Mouse (Mus musculus): ENCODE results near the gene Myl9. TPM values are rescaled to one million over a fixed set of nuclear protein-coding genes. Genes with fewer than 3 reads are reported as not detected.

The Myl9 gene
- polyA plus RNA-seq, 1 experiment from 2014 or later = 578 TPM

DNA sequence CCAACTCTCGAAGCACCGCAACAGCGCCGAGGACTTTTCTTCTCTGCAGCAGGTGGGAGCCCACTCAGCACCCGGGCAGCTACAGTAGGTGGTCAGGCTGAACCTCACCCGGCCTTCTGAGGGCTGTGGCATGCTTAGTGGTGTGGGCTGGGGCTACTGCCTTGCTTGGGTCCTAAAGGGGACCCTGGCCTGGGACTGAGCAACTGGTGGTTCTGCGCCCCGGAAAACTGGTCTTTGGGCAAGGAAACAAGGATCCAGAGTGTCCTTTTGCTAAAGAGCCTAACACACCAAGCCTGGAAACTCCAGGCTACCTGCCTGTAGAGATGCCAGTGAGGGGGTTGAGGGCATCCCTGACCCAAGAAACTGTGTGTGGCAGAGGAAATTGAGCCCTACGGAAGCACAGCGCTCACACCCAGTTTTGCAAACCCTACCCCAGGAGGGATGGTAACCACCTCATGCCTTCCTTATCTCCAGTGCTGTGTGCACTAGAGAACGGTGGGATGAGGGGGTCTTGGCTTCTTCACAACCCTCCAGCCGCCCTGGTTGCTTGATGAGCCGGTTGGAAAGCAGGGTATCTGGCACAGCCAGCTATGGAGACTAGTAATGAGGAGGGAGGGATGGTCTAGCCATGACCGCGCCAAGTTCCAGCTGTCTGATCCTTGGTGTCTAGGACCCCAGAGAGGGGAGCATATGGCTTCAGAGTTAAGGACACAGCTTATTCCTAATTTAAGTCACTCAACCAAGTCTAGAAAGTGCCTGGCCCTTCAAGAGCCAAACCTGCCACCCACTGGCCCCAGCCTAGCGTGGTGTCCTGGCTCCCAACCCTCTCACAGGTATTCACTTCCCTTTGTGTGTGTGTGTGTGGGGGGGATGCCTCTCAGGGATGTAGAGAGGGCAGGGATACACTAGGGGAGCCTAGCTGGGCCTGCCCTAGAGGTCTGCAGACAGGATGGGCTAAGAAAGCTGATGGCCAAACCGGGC lies 525 bp downstream of the Myl9 start:
- H3K36me3 ChIP-seq (ENCODE audit: insufficient read depth, low read length) = no peaks in the 10 kb centered on the region
- 34% methylated on average over 17 of the region's 17 CpGs for WGBS
- H3K4me3 ChIP-seq (ENCODE audit: low read length) = peak overlapping the region; percentile 51
- H3K4me1 ChIP-seq (ENCODE audit: insufficient read depth, low read length) = peaks cover 40% of the 10 kb centered on the region
- peak overlapping the region; percentile 71 for H3K9ac ChIP-seq (replicated peaks; ENCODE audit: low read length)
- no peaks in the 10 kb centered on the region for H3K27me3 ChIP-seq (ENCODE audit: insufficient read depth, low read length)
- peak overlapping the region; percentile 66 for H3K4me2 ChIP-seq (replicated peaks; ENCODE audit: low read depth, low read length)
- H3K27ac ChIP-seq (ENCODE audit: low read length) = peak overlapping the region; percentile 94
- peak; percentile 62; the same call in 1 of the 2 replicates for ATAC-seq (ENCODE audit: low FRiP score, low TSS enrichment)
- H3K9me3 ChIP-seq (ENCODE audit: low read length) = no peaks in the 10 kb centered on the region

DNA sequence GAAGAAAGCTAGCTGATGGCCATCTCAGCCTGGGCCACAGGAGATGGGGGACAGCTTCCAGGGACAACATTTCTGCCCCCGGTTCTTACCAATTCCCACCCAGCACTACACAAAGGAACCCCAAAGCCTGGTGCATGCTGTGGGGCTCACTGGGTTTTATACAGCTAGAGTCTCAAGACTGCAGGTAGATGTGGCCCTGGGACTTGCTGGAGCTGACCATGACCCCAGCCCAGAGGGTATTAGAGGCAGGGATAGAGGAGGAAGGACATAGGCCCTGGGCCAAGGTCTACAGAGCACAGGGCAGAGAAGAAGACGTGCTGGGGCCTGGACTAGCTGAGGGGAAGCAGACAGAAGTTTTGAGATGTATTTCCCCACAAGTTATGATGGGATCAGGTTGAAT lies 1.7 kb downstream of the Myl9 start:
- WGBS = 71% methylated on average over 2 of the region's 2 CpGs
- H3K9me3 ChIP-seq (ENCODE audit: low read length) = no peaks in the 10 kb centered on the region
- no peak overlapping the region for H3K27ac ChIP-seq (ENCODE audit: low read length)
- H3K27me3 ChIP-seq (ENCODE audit: insufficient read depth, low read length) = no peaks in the 10 kb centered on the region
- peak overlapping the region; percentile 23 for H3K4me3 ChIP-seq (ENCODE audit: low read length)
- H3K4me2 ChIP-seq (replicated peaks; ENCODE audit: low read depth, low read length) = peak overlapping the region; percentile 30
- ATAC-seq (ENCODE audit: low FRiP score, low TSS enrichment) = no peak
- H3K9ac ChIP-seq (replicated peaks; ENCODE audit: low read length) = 0 out of 2 replicates have a peak overlapping the region, but pooled peaks have one; percentile 3
- H3K4me1 ChIP-seq (ENCODE audit: insufficient read depth, low read length) = peaks cover 42% of the 10 kb centered on the region
- no peaks in the 10 kb centered on the region for H3K36me3 ChIP-seq (ENCODE audit: insufficient read depth, low read length)

DNA sequence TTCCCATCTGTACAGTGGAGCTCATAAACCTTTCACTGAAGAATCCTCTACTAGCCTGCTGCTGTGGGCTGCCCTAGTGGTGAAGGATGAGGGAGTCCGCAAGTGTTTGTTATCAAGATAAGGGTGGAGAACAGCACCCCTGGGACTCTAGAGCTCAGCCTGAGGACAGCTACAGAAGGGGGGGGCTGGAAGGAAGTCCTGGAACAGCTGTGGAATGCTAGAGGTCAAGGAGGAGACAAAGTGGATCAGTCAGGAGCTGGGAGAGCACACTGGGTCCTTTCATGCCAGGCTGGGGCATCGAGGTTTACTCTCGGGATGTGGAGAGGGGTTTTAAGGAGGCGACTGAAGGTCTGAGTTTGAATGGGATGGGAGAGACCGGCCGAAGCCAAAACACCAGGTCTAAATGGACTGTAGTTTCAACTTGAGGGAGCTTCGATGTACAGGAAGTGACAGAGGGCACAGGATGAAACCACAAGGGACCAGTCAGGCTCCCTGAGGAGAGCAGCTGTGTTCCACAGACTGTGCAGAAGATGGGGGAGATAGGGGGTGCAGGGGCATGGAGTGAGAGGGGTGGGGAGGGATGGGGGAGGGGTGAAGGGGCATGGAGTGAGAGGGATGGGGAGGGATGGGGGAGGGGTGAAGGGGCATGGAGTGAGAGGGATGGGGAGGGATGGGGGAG lies 2.2 kb downstream of the Myl9 start:
- Histone ChIP-seq H3K36me3 (ENCODE audit: insufficient read depth, low read length) (no peaks in the 10 kb centered on the region), H3K4me3 (ENCODE audit: low read length) (peak overlapping the region; percentile 23), H3K4me1 (ENCODE audit: insufficient read depth, low read length) (peaks cover 42% of the 10 kb centered on the region), H3K27me3 (ENCODE audit: insufficient read depth, low read length) (no peaks in the 10 kb centered on the region), H3K9ac (replicated peaks; ENCODE audit: low read length) (0 out of 2 replicates have a peak overlapping the region, but pooled peaks have one; percentile 5), H3K9me3 (ENCODE audit: low read length) (no peaks in the 10 kb centered on the region), H3K27ac (ENCODE audit: low read length) (0 out of 2 replicates have a peak overlapping the region, but pooled peaks have one; percentile 12), H3K4me2 (replicated peaks; ENCODE audit: low read depth, low read length) (peak overlapping the region; percentile 30)
- 50% methylated on average over 7 of the region's 7 CpGs for WGBS
- no peak for ATAC-seq (ENCODE audit: low FRiP score, low TSS enrichment)

DNA sequence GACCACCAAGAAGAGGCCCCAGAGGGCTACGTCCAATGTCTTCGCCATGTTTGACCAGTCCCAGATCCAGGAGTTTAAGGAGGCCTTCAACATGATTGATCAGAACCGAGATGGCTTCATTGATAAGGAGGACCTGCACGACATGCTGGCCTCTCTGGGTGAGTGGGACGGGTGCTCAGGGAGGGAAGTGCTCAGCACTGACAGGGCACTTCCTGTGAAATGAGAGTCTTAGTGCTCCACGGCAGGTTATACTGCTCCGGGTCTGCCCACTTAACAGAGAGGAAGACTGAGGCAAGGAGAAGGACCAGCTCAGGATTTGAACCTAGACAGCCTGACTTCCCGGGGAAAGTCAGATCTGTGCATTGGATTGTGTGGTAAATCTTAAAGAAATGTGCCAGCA lies 3.4 kb downstream of the Myl9 start:
- H3K9me3 ChIP-seq (ENCODE audit: low read length) = no peaks in the 10 kb centered on the region
- H3K4me1 ChIP-seq (ENCODE audit: insufficient read depth, low read length) = peaks cover 42% of the 10 kb centered on the region
- no peaks in the 10 kb centered on the region for H3K36me3 ChIP-seq (ENCODE audit: insufficient read depth, low read length)
- no peaks in the 10 kb centered on the region for H3K27me3 ChIP-seq (ENCODE audit: insufficient read depth, low read length)
- no peak overlapping the region for H3K4me3 ChIP-seq (ENCODE audit: low read length)
- no peak for ATAC-seq (ENCODE audit: low FRiP score, low TSS enrichment)
- no peak overlapping the region; the same call in 1 of the 2 replicates for H3K4me2 ChIP-seq (replicated peaks; ENCODE audit: low read depth, low read length)
- WGBS = 79% methylated on average over 8 of the region's 8 CpGs
- H3K27ac ChIP-seq (ENCODE audit: low read length) = no peak overlapping the region
- H3K9ac ChIP-seq (replicated peaks; ENCODE audit: low read length) = no peak overlapping the region

DNA sequence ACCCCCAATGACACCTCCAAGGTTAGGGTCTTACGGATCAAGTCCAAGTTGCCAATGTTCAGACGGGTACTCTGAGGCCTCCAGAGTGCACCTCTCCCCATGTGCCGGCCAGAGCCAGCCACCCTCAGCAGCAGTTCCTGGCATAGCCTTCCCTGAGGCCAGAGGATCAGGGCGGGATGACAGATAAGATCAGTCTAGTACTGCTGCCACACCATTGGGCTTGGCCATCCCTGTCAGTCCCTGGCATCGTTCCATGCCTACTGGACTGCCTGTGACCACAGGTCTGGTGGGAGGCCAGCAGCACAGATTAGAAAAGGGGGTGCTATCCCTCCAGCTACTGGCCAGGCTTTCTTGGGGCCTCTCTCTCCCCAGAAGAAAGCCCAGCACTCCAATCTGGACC lies 3.8 kb downstream of the Myl9 start:
- Histone ChIP-seq H3K27ac (ENCODE audit: low read length) (no peak overlapping the region), H3K9me3 (ENCODE audit: low read length) (no peaks in the 10 kb centered on the region), H3K36me3 (ENCODE audit: insufficient read depth, low read length) (no peaks in the 10 kb centered on the region), H3K27me3 (ENCODE audit: insufficient read depth, low read length) (no peaks in the 10 kb centered on the region), H3K4me3 (ENCODE audit: low read length) (no peak overlapping the region), H3K9ac (replicated peaks; ENCODE audit: low read length) (no peak overlapping the region), H3K4me2 (replicated peaks; ENCODE audit: low read depth, low read length) (no peak overlapping the region; the same call in 1 of the 2 replicates), H3K4me1 (ENCODE audit: insufficient read depth, low read length) (peaks cover 40% of the 10 kb centered on the region)
- WGBS = 75% methylated on average over 5 of the region's 5 CpGs
- no peak for ATAC-seq (ENCODE audit: low FRiP score, low TSS enrichment)

DNA sequence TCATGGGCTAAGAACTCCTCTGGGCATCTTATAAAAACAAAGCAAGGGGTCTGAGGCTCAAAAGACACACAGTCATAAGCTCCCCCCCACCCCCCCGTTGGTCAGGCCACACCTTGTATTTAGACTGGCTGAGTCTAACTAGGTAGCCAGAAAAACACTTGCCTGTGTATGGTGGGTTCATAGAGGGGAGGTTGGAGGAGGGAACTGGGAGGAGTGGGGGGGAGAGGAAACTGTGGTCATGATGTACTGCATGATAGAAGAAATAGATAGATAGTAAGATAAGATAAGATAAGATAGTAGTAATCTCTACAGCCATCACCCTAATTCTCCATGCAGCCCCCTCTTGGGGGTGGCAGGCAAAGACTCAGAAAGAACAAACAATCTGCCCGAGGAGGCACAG lies 4.3 kb downstream of the Myl9 start:
- Histone ChIP-seq H3K9ac (replicated peaks; ENCODE audit: low read length) (no peak overlapping the region), H3K27me3 (ENCODE audit: insufficient read depth, low read length) (no peaks in the 10 kb centered on the region), H3K4me2 (replicated peaks; ENCODE audit: low read depth, low read length) (no peak overlapping the region), H3K4me3 (ENCODE audit: low read length) (no peak overlapping the region), H3K4me1 (ENCODE audit: insufficient read depth, low read length) (peaks cover 35% of the 10 kb centered on the region), H3K9me3 (ENCODE audit: low read length) (no peaks in the 10 kb centered on the region), H3K27ac (ENCODE audit: low read length) (no peak overlapping the region), H3K36me3 (ENCODE audit: insufficient read depth, low read length) (no peaks in the 10 kb centered on the region)
- whole genome bisulfite sequencing = 44% methylated on average over 2 of the region's 2 CpGs
- ATAC-seq (ENCODE audit: low FRiP score, low TSS enrichment) = no peak

DNA sequence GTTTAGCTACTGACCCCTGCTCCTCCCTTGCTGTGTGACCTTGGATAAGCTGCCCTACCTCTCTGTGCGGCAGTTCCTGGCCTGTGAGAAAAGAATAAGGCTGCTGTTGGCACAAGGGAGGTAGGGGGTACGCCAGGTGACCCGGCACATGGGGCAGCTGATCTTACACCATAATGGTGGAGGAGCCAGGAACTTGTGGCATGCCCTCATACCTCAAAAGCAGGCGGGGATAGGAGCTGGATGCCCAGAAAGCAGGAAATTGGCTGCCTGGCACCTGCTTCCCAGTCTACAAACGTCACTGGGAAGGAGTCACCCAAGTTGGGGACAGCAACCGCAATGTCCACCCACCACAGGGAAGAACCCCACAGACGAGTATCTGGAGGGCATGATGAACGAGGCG lies 4.9 kb downstream of the Myl9 start:
- H3K4me3 ChIP-seq (ENCODE audit: low read length) = no peak overlapping the region

DNA sequence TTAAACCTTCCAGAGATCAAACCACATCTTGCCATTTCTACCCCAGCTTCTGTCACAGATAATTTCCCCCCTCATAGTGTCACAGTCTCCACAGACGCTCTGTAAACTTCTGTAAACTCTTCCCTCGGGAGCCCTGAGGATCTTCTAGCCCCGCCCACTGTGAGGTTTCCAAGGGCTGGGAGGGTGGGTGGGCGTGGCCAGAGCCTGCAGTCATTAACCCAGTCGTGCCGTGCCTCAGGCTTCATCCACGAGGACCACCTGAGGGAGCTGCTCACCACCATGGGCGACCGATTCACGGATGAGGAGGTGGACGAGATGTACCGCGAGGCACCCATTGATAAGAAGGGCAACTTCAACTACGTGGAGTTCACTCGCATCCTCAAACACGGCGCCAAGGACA lies 5.5 kb downstream of the Myl9 start:
- ATAC-seq (ENCODE audit: low FRiP score, low TSS enrichment) = peak; percentile 39; the same call in 1 of the 2 replicates
- Histone ChIP-seq H3K27me3 (ENCODE audit: insufficient read depth, low read length) (no peaks in the 10 kb centered on the region), H3K4me1 (ENCODE audit: insufficient read depth, low read length) (peaks cover 23% of the 10 kb centered on the region), H3K9me3 (ENCODE audit: low read length) (no peaks in the 10 kb centered on the region), H3K9ac (replicated peaks; ENCODE audit: low read length) (no peak overlapping the region), H3K4me2 (replicated peaks; ENCODE audit: low read depth, low read length) (peak overlapping the region; percentile 29), H3K4me3 (ENCODE audit: low read length) (no peak overlapping the region), H3K36me3 (ENCODE audit: insufficient read depth, low read length) (no peaks in the 10 kb centered on the region), H3K27ac (ENCODE audit: low read length) (no peak overlapping the region)
- WGBS = 18% methylated on average over 17 of the region's 17 CpGs

More for the DNA sequence above, 4.9 kb downstream of the Myl9 start:
- Histone ChIP-seq H3K36me3 (ENCODE audit: insufficient read depth, low read length) (no peaks in the 10 kb centered on the region), H3K9me3 (ENCODE audit: low read length) (no peaks in the 10 kb centered on the region), H3K9ac (replicated peaks; ENCODE audit: low read length) (no peak overlapping the region), H3K27me3 (ENCODE audit: insufficient read depth, low read length) (no peaks in the 10 kb centered on the region), H3K27ac (ENCODE audit: low read length) (no peak overlapping the region), H3K4me2 (replicated peaks; ENCODE audit: low read depth, low read length) (no peak overlapping the region), H3K4me1 (ENCODE audit: insufficient read depth, low read length) (peaks cover 29% of the 10 kb centered on the region)
- 78% methylated on average over 9 of the region's 9 CpGs for WGBS
- ATAC-seq (ENCODE audit: low FRiP score, low TSS enrichment) = no peak

DNA sequence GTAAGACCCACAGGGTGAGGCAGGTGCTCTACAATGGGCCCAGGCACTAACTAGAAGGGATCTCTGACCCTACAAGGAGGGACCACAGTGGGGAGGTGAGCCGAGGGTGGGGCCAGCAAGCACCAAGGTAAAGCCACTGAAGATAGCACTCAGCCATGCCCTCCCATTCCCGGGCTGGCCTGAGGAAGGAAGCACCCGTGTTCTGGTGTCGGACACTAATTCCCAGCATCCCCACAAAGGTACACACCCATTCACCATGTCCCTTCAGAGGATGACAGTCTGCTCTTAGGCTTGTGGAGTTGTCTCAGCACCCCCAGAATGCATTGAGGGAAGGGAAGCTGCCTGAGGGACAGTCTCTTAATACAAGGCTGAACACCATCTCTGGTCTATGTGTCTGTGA lies 6.1 kb downstream of the Myl9 start:
- WGBS = 68% methylated on average over 4 of the region's 4 CpGs
- H3K4me2 ChIP-seq (replicated peaks; ENCODE audit: low read depth, low read length) = no peak overlapping the region
- no peaks in the 10 kb centered on the region for H3K27me3 ChIP-seq (ENCODE audit: insufficient read depth, low read length)
- no peaks in the 10 kb centered on the region for H3K36me3 ChIP-seq (ENCODE audit: insufficient read depth, low read length)
- no peak overlapping the region for H3K27ac ChIP-seq (ENCODE audit: low read length)
- H3K9me3 ChIP-seq (ENCODE audit: low read length) = no peaks in the 10 kb centered on the region
- no peak for ATAC-seq (ENCODE audit: low FRiP score, low TSS enrichment)
- H3K4me1 ChIP-seq (ENCODE audit: insufficient read depth, low read length) = peaks cover 23% of the 10 kb centered on the region
- H3K4me3 ChIP-seq (ENCODE audit: low read length) = no peak overlapping the region
- H3K9ac ChIP-seq (replicated peaks; ENCODE audit: low read length) = no peak overlapping the region

Data from kidney, embryonic 16.5 days (tissue).